Mouse (Mus musculus) liver, embryonic 14 days (tissue): ENCODE results near the gene Rab32. TPM values are rescaled to one million over a fixed set of nuclear protein-coding genes. Genes with fewer than 3 reads are reported as not detected.

Experiments
- polyA plus RNA-seq: library from polyadenylated mRNA; depleted of rRNA; stranded (reverse); fragments of >200 nt; gene quantifications from 2 replicates; pipeline ENCODE4 v1.2.3, GENCODE M21; 2012; rRNA removed

The Rab32 gene
- polyA plus RNA-seq, result 8.0 and 10.1 TPM in 2 replicates

DNA sequence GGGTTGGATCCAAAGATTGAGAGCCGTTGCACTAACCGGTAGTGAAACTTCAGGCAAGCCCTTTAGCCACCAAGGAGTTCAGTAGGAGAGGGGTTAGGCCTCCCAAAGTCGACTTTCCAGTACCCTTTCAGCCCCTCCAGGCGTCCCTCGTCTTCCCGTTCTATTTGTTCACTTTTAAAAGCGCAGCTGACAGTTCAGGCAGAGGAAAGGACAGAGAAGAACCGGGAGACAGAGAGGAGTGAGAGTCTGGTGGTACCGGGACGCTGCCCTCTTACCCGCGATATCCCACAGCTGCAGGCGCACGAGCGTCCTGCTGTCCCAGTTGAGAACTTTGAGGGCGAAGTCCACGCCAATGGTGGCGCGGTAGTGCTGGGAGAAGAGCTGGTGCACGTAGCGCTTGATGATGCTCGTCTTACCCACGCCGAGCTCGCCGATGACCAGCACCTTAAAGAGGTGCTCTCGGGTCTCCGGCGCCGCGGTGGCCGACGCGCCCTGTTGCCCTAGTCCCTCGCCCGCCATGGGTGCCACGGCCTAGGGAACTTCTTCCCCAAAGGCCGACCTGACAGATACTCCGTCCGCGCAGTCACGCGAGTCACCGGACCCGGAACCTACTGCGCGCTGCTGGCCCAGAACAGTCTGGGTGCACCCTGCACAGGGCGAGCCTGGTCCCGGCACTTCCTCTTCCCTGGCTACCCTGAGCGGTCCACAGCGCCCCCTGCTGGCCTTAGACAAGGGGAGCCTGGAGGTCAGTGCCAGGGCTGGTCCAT is at the start of gene Rab32:
Rab32 (minus strand) TSS at position 696 of the 767 bp plus-strand sequence.

Other genes starting within 250 kb of the Rab32 start
- 0.43 and 0.77 TPM in 2 replicates for gene Adgb, start 85.9 kb downstream of the Rab32 start, polyA plus RNA-seq
- gene Gm10944, start 123.1 kb upstream of the Rab32 start, polyA plus RNA-seq, result not detected in 2 replicates